Mouse (Mus musculus) midbrain, embryonic 10.5 days (tissue): ENCODE measurements around the gene Nkapl. TPM values are rescaled to one million over a fixed set of nuclear protein-coding genes. Genes with fewer than 3 reads are reported as not detected.

ENCODE experiments used
- DNase-seq: peaks from one replicate; pipeline ENCODE4 v3.0.0-alpha.2; 2017; ENCODE audit warnings: low spot score
- H3K27ac ChIP-seq: fragments of 300-500 bp; sonication (generic); replicated peaks from 2 replicates; pipeline ENCODE4 v1.5.1; 2016; ENCODE audit warnings: mild to moderate bottlenecking
- H3K27me3 ChIP-seq: fragments of 300-500 bp; sonication (generic); 2 replicates; pipeline ENCODE4 v1.6.1; 2016; ENCODE audit warnings: low read depth, mild to moderate bottlenecking; ENCODE audit not compliant: poor library complexity, severe bottlenecking
- H3K36me3 ChIP-seq: fragments of 300-500 bp; sonication (generic); 2 replicates; pipeline ENCODE4 v1.6.1; 2016; ENCODE audit warnings: mild to moderate bottlenecking, moderate library complexity
- H3K4me1 ChIP-seq: fragments of 300-500 bp; sonication (generic); 2 replicates; pipeline ENCODE4 v1.6.1; 2016
- H3K4me3 ChIP-seq: fragments of 300-500 bp; sonication (generic); 2 replicates; pipeline ENCODE4 v1.5.1; 2016; ENCODE audit warnings: mild to moderate bottlenecking, moderate library complexity
- H3K9me3 ChIP-seq: fragments of 300-500 bp; sonication (generic); replicated peaks from 2 replicates; pipeline ENCODE4 v1.6.1; 2016; ENCODE audit warnings: mild to moderate bottlenecking
- WGBS: fragments of 180-500 bp; shearing (Covaris S2); methylation state at CpG from one replicate; pipeline ENCODE4 v1.1.7; 2016; 5-methylcytosine and 5-hydroxymethylcytosine counted together
- microRNA counts: library from miRNA; unstranded; fragments of <30 nt; microRNA quantifications from one replicate; lab custom pipeline; 2017
- microRNA-seq: library from miRNA; unstranded; fragments of <30 nt; microRNA quantifications from one replicate; pipeline ENCODE4, GENCODE M21; 2017
- polyA plus RNA-seq: library from polyadenylated mRNA; unstranded; fragments of >200 nt; fragmentation: Nextera tagmentation; extraction: Ambion mirVana; gene quantifications from 2 replicates; pipeline ENCODE4 v1.2.1, GENCODE M21; 2016

Nkapl gene
- polyA plus RNA-seq, 1 experiment from 2014 or later, result 2.3 TPM

- DNase-seq, result no peak
- Histone ChIP-seq H3K36me3 (no peaks in the 10 kb centered on the region), H3K4me3 (no peak overlapping the region), H3K27me3 (no peaks in the 10 kb centered on the region), H3K27ac (no peak overlapping the region), H3K9me3 (no peaks in the 10 kb centered on the region), H3K4me1 (peaks cover 7% of the 10 kb centered on the region)
- 82% methylated on average over 6 of the region's 6 CpGs for WGBS
Measured at GRCm38 (mm10) chr13:21417298-21418010, 50.9 kb downstream of the Nkapl start.

MicroRNA genes within 50 kb of the gene (microRNA counts, 519-probe panel; counts per million panel counts)
- 3,981 counts per million, percentile 19 among the panel's probes with 10 or more counts for microRNA mmu-miR-1896 (lab: Ali Mortazavi, UCI)

Small RNA genes lying within 50 kb of the gene (microRNA-seq; reads per million reads assigned to microRNA genes)
- not detected for gene Mir1896

Other genes with a start within 250 kb of the Nkapl start
- gene Gpx5, start 175.8 kb downstream of the Nkapl start, polyA plus RNA-seq, result not detected in 2 replicates
- gene Gpx6, start 156.4 kb downstream of the Nkapl start, polyA plus RNA-seq, result 0.09 TPM in 1 of 2 replicates, not detected in the other
- not detected in 2 replicates for gene Olfr1367, start 121.6 kb downstream of the Nkapl start, polyA plus RNA-seq
- gene Zscan12, start 105.7 kb downstream of the Nkapl start, polyA plus RNA-seq, result 20.4 and 21.9 TPM in 2 replicates
- gene Zkscan3, start 65.8 kb downstream of the Nkapl start, polyA plus RNA-seq, result 87.1 and 91.1 TPM in 2 replicates
- 5.1 TPM in 2 replicates for gene Pgbd1, start 27.5 kb downstream of the Nkapl start, polyA plus RNA-seq
- 24.2 and 25.6 TPM in 2 replicates for gene Zscan26, start 14.8 kb downstream of the Nkapl start, polyA plus RNA-seq
- 5.0 and 5.3 TPM in 2 replicates for gene Zkscan4, start 10.4 kb upstream of the Nkapl start, polyA plus RNA-seq
- gene Gm10065, start 10.9 kb upstream of the Nkapl start, polyA plus RNA-seq, result not detected in 2 replicates
- gene AK157302, start 26.7 kb upstream of the Nkapl start, polyA plus RNA-seq, result 0.42 and 0.56 TPM in 2 replicates
- 4.6 and 5.1 TPM in 2 replicates for gene Gm11273, start 32.9 kb upstream of the Nkapl start, polyA plus RNA-seq
- 5.3 and 7.1 TPM in 2 replicates for gene Zkscan8, start 62.6 kb upstream of the Nkapl start, polyA plus RNA-seq
- 0.11 and 0.15 TPM in 2 replicates for gene Olfr1366, start 74.3 kb upstream of the Nkapl start, polyA plus RNA-seq
- not detected in 2 replicates for gene Olfr1535, start 91.4 kb upstream of the Nkapl start, polyA plus RNA-seq
- gene Olfr1364, start 113.2 kb upstream of the Nkapl start, polyA plus RNA-seq, result not detected in 2 replicates
- not detected in 2 replicates for gene Olfr1362, start 145.5 kb upstream of the Nkapl start, polyA plus RNA-seq
- gene Olfr11, start 174.0 kb upstream of the Nkapl start, polyA plus RNA-seq, result not detected in 2 replicates
- gene Olfr1361, start 194.9 kb upstream of the Nkapl start, polyA plus RNA-seq, result not detected in 2 replicates
- not detected in 2 replicates for gene Olfr1360, start 208.9 kb upstream of the Nkapl start, polyA plus RNA-seq
- gene Olfr1359, start 229.6 kb upstream of the Nkapl start, polyA plus RNA-seq, result not detected in 2 replicates
- gene Hist1h2bl, start 247.6 kb upstream of the Nkapl start, polyA plus RNA-seq, result 1.4 and 3.4 TPM in 2 replicates
- 12.2 and 21.8 TPM in 2 replicates for gene Hist1h2ai, start 247.9 kb upstream of the Nkapl start, polyA plus RNA-seq
- 8.9 and 11.3 TPM in 2 replicates for gene Hist1h3h, start 249.2 kb upstream of the Nkapl start, polyA plus RNA-seq